Mouse (Mus musculus) megakaryocyte progenitor cell, adult 5-6 weeks (primary cell): ENCODE data around the gene Fam160a2. TPM values are rescaled to one million over a fixed set of nuclear protein-coding genes. Genes with fewer than 3 reads are reported as not detected.
A peak's percentile ranks its signal among the peaks of the same experiment; 100 is the strongest.
"Not testable (repeated sequence)": the region's sequence is repeated elsewhere in the genome, so short reads cannot be mapped to it uniquely, and the experiment has no call there.

Experiments
- ATAC-seq: replicated peaks from 2 replicates; pipeline ENCODE4 v1.8.0; 2016; ENCODE audit warnings: mild to moderate bottlenecking, moderate TSS enrichment, inconsistent platforms; ENCODE audit not compliant: poor library complexity
- total RNA-seq, 2 experiments: library from RNA; stranded (forward) in 1 of 2; stranded (reverse) in 1 of 2; fragments of 157-497, 149-512 nt in 1 of 2; fragments of 200-1000 nt in 1 of 2; gene quantifications; 2 replicates each; pipeline versions ENCODE4 v1.2.3 to v1.2.4; 2015 to 2017

The Fam160a2 gene
- total RNA-seq, 2 experiments from 2014 or later = 8.7 to 32.4 TPM

- no peak for ATAC-seq
These were observed 4.6 kb downstream of the Fam160a2 start for GRCm38 (mm10) chr7:105395131-105395820.

- no peak for ATAC-seq
These were observed 5.2 kb downstream of the Fam160a2 start for GRCm38 (mm10) chr7:105394606-105395005.

- peak; percentile 59 for ATAC-seq
These were observed 9.6 kb downstream of the Fam160a2 start for GRCm38 (mm10) chr7:105390236-105390635.

- ATAC-seq = peak; percentile 80
These were observed 12.2 kb downstream of the Fam160a2 start for GRCm38 (mm10) chr7:105387696-105388095.

- peak; percentile 75 for ATAC-seq
These were observed 19.5 kb downstream of the Fam160a2 start for GRCm38 (mm10) chr7:105380329-105380728.

- ATAC-seq = no peak
These were observed 25.0 kb downstream of the Fam160a2 start, which contains the start of gene Gm5901 for GRCm38 (mm10) chr7:105374866-105375265. Gene Gm5901 (plus strand): TSS chr7:105375038.

GRCm38 (mm10) chr7:105373976-105374375 is 25.9 kb downstream of the Fam160a2 start:
- no peak for ATAC-seq

GRCm38 (mm10) chr7:105373509-105373908 is 26.3 kb downstream of the Fam160a2 start:
- ATAC-seq = peak; percentile 71

GRCm38 (mm10) chr7:105372912-105373311 is 26.9 kb downstream of the Fam160a2 start:
- ATAC-seq = peak; percentile 85

- ATAC-seq = no peak
These were observed 31.3 kb downstream of the Fam160a2 start for GRCm38 (mm10) chr7:105368521-105368920.

GRCm38 (mm10) chr7:105367930-105368329 is 31.9 kb downstream of the Fam160a2 start, which contains the start of gene Olfr692:
Gene Olfr692 (plus strand): TSS chr7:105368230.
- ATAC-seq = no peak

GRCm38 (mm10) chr7:105367268-105367667 is 32.6 kb downstream of the Fam160a2 start:
- peak; percentile 56; the same call in 1 of the 2 replicates for ATAC-seq

GRCm38 (mm10) chr7:105361713-105362112 is 38.1 kb downstream of the Fam160a2 start:
- ATAC-seq = no peak

- ATAC-seq = not testable (repeated sequence)
These were observed 43.4 kb downstream of the Fam160a2 start for GRCm38 (mm10) chr7:105356487-105356886.

GRCm38 (mm10) chr7:105356064-105356463 is 43.8 kb downstream of the Fam160a2 start:
- not testable (repeated sequence) for ATAC-seq

GRCm38 (mm10) chr7:105342752-105343151 is 57.1 kb downstream of the Fam160a2 start:
- no peak for ATAC-seq

- ATAC-seq = no peak
These were observed 57.7 kb downstream of the Fam160a2 start, which contains the start of gene Olfr691 for GRCm38 (mm10) chr7:105342170-105342569. Gene Olfr691 (minus strand): TSS chr7:105342270.

- no peak for ATAC-seq
These were observed 65.8 kb downstream of the Fam160a2 start, which contains the start of gene Olfr690 for GRCm38 (mm10) chr7:105334004-105334403. Gene Olfr690 (minus strand): TSS chr7:105334104.

GRCm38 (mm10) chr7:105325302-105325701 is 74.6 kb downstream of the Fam160a2 start:
- ATAC-seq = no peak
